Mouse (Mus musculus) cerebral cortex, adult 2 months (tissue): Measurements from ENCODE around the gene Mup10.

ENCODE experiments used
- WGBS: fragments of 180-500 bp; shearing (Covaris S2); methylation state at CpG from one replicate; pipeline ENCODE4 v1.1.7; 2018; 5-methylcytosine and 5-hydroxymethylcytosine counted together

Gene Mup10

GRCm38 (mm10) chr4:60582099-60582498 is at the start of gene Mup10:
Mup10 (minus strand) TSS chr4:60582199.
- WGBS, result 87% methylated on average over 2 of the region's 2 CpGs
